Mouse (Mus musculus) spleen, adult 2 months (tissue): ENCODE measurements around the gene Synpo2.

ENCODE experiments used
- CTCF ChIP-seq: fragments of 200-500 bp; IDR thresholded peaks from 2 replicates; pipeline ENCODE4 v1.5.1; 2011; ENCODE audit warnings: mild to moderate bottlenecking, inconsistent platforms; ENCODE audit not compliant: insufficient read depth, insufficient read length, insufficient replicate concordance; ENCODE audit errors: extremely low read depth
- POLR2A ChIP-seq: fragments of 200-500 bp; IDR thresholded peaks from 2 replicates; pipeline ENCODE4 v1.6.1; 2011; ENCODE audit warnings: low read depth, low read length, inconsistent platforms

- no peak for TF ChIP-seq POLR2A
- TF ChIP-seq CTCF, result no peak
Measured at GRCm38 (mm10) chr3:123058832-123059231, 177.1 kb downstream of the Synpo2 start.
